Mouse (Mus musculus) mesoderm, embryonic 11.5 days (tissue): Measurements from ENCODE around the gene Map4k1.
"Not testable (repeated sequence)": the region's sequence is repeated elsewhere in the genome, so short reads cannot be mapped to it uniquely, and the experiment has no call there.

Experiments
- DNase-seq: peaks from one replicate; pipeline ENCODE4 v3.0.0-alpha.2; 2012; ENCODE audit warnings: low read depth, low spot score

The Map4k1 gene

GRCm38 (mm10) chr7:28955295-28955897 is 26.5 kb upstream of the Map4k1 start:
- no peak for DNase-seq

GRCm38 (mm10) chr7:28956270-28956669 is 25.6 kb upstream of the Map4k1 start:
- DNase-seq, result no peak

GRCm38 (mm10) chr7:28957286-28957685 is 24.6 kb upstream of the Map4k1 start:
- no peak for DNase-seq

GRCm38 (mm10) chr7:28957997-28958725 is 23.7 kb upstream of the Map4k1 start:
- DNase-seq, result no peak

- no peak for DNase-seq
Observed at GRCm38 (mm10) chr7:28958770-28959169, 23.1 kb upstream of the Map4k1 start.

- DNase-seq, result no peak
Observed at GRCm38 (mm10) chr7:28959505-28960045, 22.3 kb upstream of the Map4k1 start.

- DNase-seq, result no peak
Observed at GRCm38 (mm10) chr7:28960354-28961046, 21.4 kb upstream of the Map4k1 start.

GRCm38 (mm10) chr7:28961584-28961926 is 20.3 kb upstream of the Map4k1 start:
- DNase-seq, result no peak

GRCm38 (mm10) chr7:28961927-28962670 is 19.8 kb upstream of the Map4k1 start, which contains the start of gene Actn4:
TSS of gene Actn4 (minus strand) at chr7:28962340.
- peak; percentile 99 for DNase-seq

GRCm38 (mm10) chr7:28963399-28963923 is 18.4 kb upstream of the Map4k1 start:
- no peak for DNase-seq

- DNase-seq, result no peak
Observed at GRCm38 (mm10) chr7:28965346-28965840, 16.5 kb upstream of the Map4k1 start.

- no peak for DNase-seq
Observed at GRCm38 (mm10) chr7:28966181-28966580, 15.7 kb upstream of the Map4k1 start.

- DNase-seq, result no peak
Observed at GRCm38 (mm10) chr7:28966751-28967505, 14.9 kb upstream of the Map4k1 start.

- not testable (repeated sequence) for DNase-seq
Observed at GRCm38 (mm10) chr7:28968120-28968519, 13.7 kb upstream of the Map4k1 start.

- no peak for DNase-seq
Observed at GRCm38 (mm10) chr7:28969271-28969670, 12.6 kb upstream of the Map4k1 start.

- no peak for DNase-seq
Observed at GRCm38 (mm10) chr7:28969672-28970394, 12.0 kb upstream of the Map4k1 start.

GRCm38 (mm10) chr7:28971029-28971428 is 10.8 kb upstream of the Map4k1 start:
- DNase-seq, result no peak

- no peak for DNase-seq
Observed at GRCm38 (mm10) chr7:28971770-28972269, 10.0 kb upstream of the Map4k1 start.

GRCm38 (mm10) chr7:28972542-28972985 is 9.3 kb upstream of the Map4k1 start:
- peak; percentile 77 for DNase-seq

GRCm38 (mm10) chr7:28973025-28973424 is 8.8 kb upstream of the Map4k1 start:
- no peak for DNase-seq
